18 mouse cellular contexts compared by ENCODE assay signal in the genomic region with DNA sequence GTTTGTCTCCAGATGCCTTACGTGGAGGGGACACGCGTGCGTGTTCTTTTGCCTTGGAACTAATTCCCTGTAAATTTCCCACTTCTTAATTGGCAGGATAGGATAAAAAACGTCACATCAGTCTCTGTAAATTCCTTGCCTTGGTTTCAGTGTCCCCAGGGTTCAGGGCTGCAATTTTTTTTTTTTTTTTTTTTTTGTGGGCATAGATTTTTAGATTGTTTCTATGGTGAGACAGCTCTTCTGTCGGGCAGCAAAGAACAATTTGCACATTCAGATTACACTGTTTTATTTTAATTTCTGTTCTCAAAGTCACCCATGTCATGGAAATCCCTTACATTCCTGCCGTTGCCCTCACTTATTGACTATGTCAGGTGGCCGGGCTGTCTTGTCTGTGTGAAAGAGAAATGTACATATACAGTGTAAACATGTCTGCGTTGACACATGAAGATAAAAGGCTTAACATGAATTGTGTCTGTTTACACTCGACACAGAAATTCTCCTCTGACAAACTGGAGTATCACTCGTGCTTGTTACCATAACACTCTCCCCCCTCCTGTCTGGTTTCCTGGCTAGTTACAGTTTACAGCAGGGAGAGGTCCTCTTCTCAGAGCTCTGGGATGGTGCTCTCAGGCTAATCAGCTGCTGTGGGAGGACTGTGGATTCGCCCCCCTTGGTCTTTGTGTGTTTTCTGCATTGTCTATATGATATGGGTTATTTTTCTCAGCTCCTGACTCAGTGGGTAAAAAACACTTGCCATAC. TPM values are rescaled to one million over a fixed set of nuclear protein-coding genes. Genes with fewer than 3 reads are reported as not detected.
A peak's percentile ranks its signal among the peaks of the same experiment; 100 is the strongest.
DNase-seq lines count a peak whose midpoint lies in the region; ATAC-seq and TF ChIP-seq lines count a peak whose summit lies in the region.
"Had no signal": no experiment of that assay in that cellular context is flagged by ENCODE, and none has a peak within 500 bp of the region (broad histone marks: within the 10 kb centered on the region; RNA-seq: fewer than 3 reads in every experiment).

No protein-coding gene starts in this region.

- H3K27ac ChIP-seq in heart, postnatal 0 days (ENCODE audit: low read depth): no peak overlapping the region
- H3K27ac ChIP-seq in heart, adult 2 months: no peak overlapping the region
- H3K27ac ChIP-seq in lung, postnatal 0 days (ENCODE audit: low read length): no peak overlapping the region; the same call in 1 of the 2 replicates
- H3K27ac ChIP-seq: embryonic facial prominence, embryonic 15.5 days; lung, embryonic 15.5 days had no signal

- no peak overlapping the region for H3K4me2 ChIP-seq in heart, postnatal 0 days (ENCODE audit: low read depth, low read length)
- no peak overlapping the region for H3K4me2 ChIP-seq in lung, postnatal 0 days (replicated peaks; ENCODE audit: low read depth, low read length)
- H3K4me2 ChIP-seq: embryonic facial prominence, embryonic 15.5 days; lung, embryonic 15.5 days had no signal

- TF ChIP-seq CTCF in heart, postnatal 0 days (IDR thresholded peaks at IDR 0.05; ENCODE audit: low read depth): no peak
- TF ChIP-seq CTCF in heart, adult 2 months (IDR thresholded peaks at IDR 0.05): no peak
- no peak for TF ChIP-seq CTCF in lung, postnatal 0 days (IDR thresholded peaks at IDR 0.05)
- no peak for TF ChIP-seq CTCF in lung, adult 2 months (IDR thresholded peaks at IDR 0.05; ENCODE audit: insufficient read depth, low read length)

- H3K4me1 ChIP-seq in heart, postnatal 0 days (ENCODE audit: control insufficient read depth, insufficient read depth): peaks cover 52% of the 10 kb centered on the region
- H3K4me1 ChIP-seq in heart, adult 2 months (ENCODE audit: control insufficient read depth, insufficient read depth, low read length): peaks cover 15% of the 10 kb centered on the region
- H3K4me1 ChIP-seq in lung, postnatal 0 days (ENCODE audit: insufficient read depth, low read depth, low read length): peaks cover 30% of the 10 kb centered on the region
- H3K4me1 ChIP-seq in lung, adult 2 months (ENCODE audit: control insufficient read depth, insufficient read depth, low read length): peaks cover 12% of the 10 kb centered on the region

- intact Hi-C loops in heart, adult 2 months (cut with DNase I): no loop called here

- TF ChIP-seq POLR2A in heart, adult 2 months (IDR thresholded peaks at IDR 0.05; ENCODE audit: insufficient read depth, low read depth, low read length): no peak
- TF ChIP-seq POLR2A in lung, adult 2 months (IDR thresholded peaks at IDR 0.05; ENCODE audit: borderline replicate concordance, extremely low read depth, low read depth, low read length): no peak

- TF ChIP-seq EP300 in heart, postnatal 0 days (IDR thresholded peaks at IDR 0.05; ENCODE audit: low read depth): no peak
- no peak for TF ChIP-seq EP300 in heart, adult 2 months (IDR thresholded peaks at IDR 0.05; ENCODE audit: insufficient read depth, low read depth, low read length)
- peak; percentile 85 for TF ChIP-seq EP300 in lung, postnatal 0 days (IDR thresholded peaks at IDR 0.05)

- H3K9ac ChIP-seq in heart, postnatal 0 days (replicated peaks; ENCODE audit: low read depth, low read length): no peak overlapping the region
- no peak overlapping the region; the same call in 1 of the 2 replicates for H3K9ac ChIP-seq in heart, adult 2 months (ENCODE audit: low read depth, low read length)
- no peak overlapping the region for H3K9ac ChIP-seq in lung, postnatal 0 days (replicated peaks; ENCODE audit: low read depth)
- H3K9ac ChIP-seq: embryonic facial prominence, embryonic 15.5 days; lung, embryonic 15.5 days had no signal

- no peaks in the 10 kb centered on the region for H3K36me3 ChIP-seq in heart, postnatal 0 days (replicated peaks; ENCODE audit: control insufficient read depth, insufficient read depth, low read length)
- H3K36me3 ChIP-seq in heart, adult 2 months (ENCODE audit: control insufficient read depth, insufficient read depth, low read length): no peaks in the 10 kb centered on the region
- no peaks in the 10 kb centered on the region for H3K36me3 ChIP-seq in lung, postnatal 0 days (ENCODE audit: insufficient read depth, low read length)
- H3K36me3 ChIP-seq: embryonic facial prominence, embryonic 15.5 days; lung, embryonic 15.5 days had no signal

- H3K9me3 ChIP-seq in heart, postnatal 0 days (replicated peaks; ENCODE audit: control insufficient read depth, low read length): no peaks in the 10 kb centered on the region
- no peaks in the 10 kb centered on the region for H3K9me3 ChIP-seq in lung, postnatal 0 days (ENCODE audit: low read length)
- H3K9me3 ChIP-seq: embryonic facial prominence, embryonic 15.5 days; lung, embryonic 15.5 days had no signal

- ATAC-seq in heart, postnatal 0 days (ENCODE audit: insufficient read depth, low read depth): peak; percentile 62; the same call in 1 of the 2 replicates
- ATAC-seq in lung, postnatal 0 days: peak; percentile 43
- ATAC-seq in megakaryocyte-erythroid progenitor cell, adult 5-6 weeks (replicated peaks; ENCODE audit: low FRiP score, low TSS enrichment, poor library complexity, severe bottlenecking): peak; percentile 31

- peaks cover 11% of the 10 kb centered on the region for H3K79me2 ChIP-seq in heart, adult 2 months (replicated peaks; ENCODE audit: control insufficient read depth, insufficient read depth, low read length)

- WGBS in heart, postnatal 0 days: 38% methylated on average over 12 of the region's 12 CpGs
- WGBS in heart, adult 2 months: 61% methylated on average over 12 of the region's 12 CpGs
- 34% methylated on average over 12 of the region's 12 CpGs for WGBS in lung, postnatal 0 days
- WGBS in lung, adult 2 months: 49% methylated on average over 12 of the region's 12 CpGs

- H3K27me3 ChIP-seq in heart, postnatal 0 days (ENCODE audit: control insufficient read depth, insufficient read depth, low read length): no peaks in the 10 kb centered on the region
- H3K27me3 ChIP-seq in heart, adult 2 months (ENCODE audit: control insufficient read depth, insufficient read depth, low read length): no peaks in the 10 kb centered on the region
- no peaks in the 10 kb centered on the region for H3K27me3 ChIP-seq in lung, postnatal 0 days (replicated peaks; ENCODE audit: insufficient read depth, low read length)
- H3K27me3 ChIP-seq: embryonic facial prominence, embryonic 15.5 days; lung, embryonic 15.5 days had no signal

- H3K4me3 ChIP-seq in heart, postnatal 0 days (ENCODE audit: low read depth, low read length): no peak overlapping the region
- H3K4me3 ChIP-seq in heart, adult 2 months: no peak overlapping the region
- H3K4me3 ChIP-seq in lung, postnatal 0 days (ENCODE audit: low read depth, low read length): no peak overlapping the region
- no peak overlapping the region for H3K4me3 ChIP-seq in lung, adult 2 months (replicated peaks; ENCODE audit: extremely low read depth, low read depth, low read length)
- H3K4me3 ChIP-seq: embryonic facial prominence, embryonic 15.5 days; lung, embryonic 15.5 days had no signal

- DNase-seq in heart, postnatal 0 days (ENCODE audit: low spot score): peak; percentile 58
- no peak for DNase-seq in heart, adult 2 months
- peak; percentile 49 for DNase-seq in lung, postnatal 0 days (ENCODE audit: low spot score)
- no peak for DNase-seq in lung, adult 2 months
- peak; percentile 21 for DNase-seq in MN1 (ENCODE audit: low spot score)
- DNase-seq in left cerebral cortex, adult 9 months (ENCODE audit: low spot score in 2 of 2): no peak
- no peak for DNase-seq in urinary bladder, adult 2 months (ENCODE audit: low spot score)
- DNase-seq: adrenal gland, postnatal 36 days; cerebellum, adult 9-11 months; heart, adult 18-20 months; kidney, postnatal 10 days; liver; retina, postnatal 1 day; right cerebral cortex, postnatal 4 days; thymus, postnatal 36 days had no signal

RNA-seq across cellular contexts. Expression of a gene that starts 43.8 kb away (rescaled TPM):
- total RNA-seq in heart, postnatal 0 days (2014; rRNA removed; ENCODE audit: low replicate concordance): 41.3 and 41.8 TPM in 2 replicates
- polyA plus RNA-seq in heart, postnatal 0 days (2015; fragmentation: Nextera tagmentation; extraction: Ambion mirVana): 8.8 and 9.9 TPM in 2 replicates
- total RNA-seq in heart, adult 2 months (2021): 10 to 100 TPM; 12.3 to 14.4 TPM
- 5.6 and 7.7 TPM in 2 replicates for polyA plus RNA-seq in heart, adult 2 months (2012; rRNA removed)
- polyA plus RNA-seq in lung, postnatal 0 days (2015; fragmentation: Nextera tagmentation; extraction: Ambion mirVana): 15.9 and 18.8 TPM in 2 replicates
- polyA plus RNA-seq in lung, adult 2 months (2012; rRNA removed): 12.2 and 16.9 TPM in 2 replicates
- total RNA-seq in megakaryocyte-erythroid progenitor cell, adult 5-6 weeks (2014; fragmentation: Nextera tagmentation): 40.8 and 53.2 TPM in 2 replicates
- total RNA-seq in megakaryocyte-erythroid progenitor cell, adult 5-6 weeks (2017): 21.4 and 27.0 TPM in 2 replicates
- polyA plus RNA-seq in urinary bladder, adult 2 months (2012; rRNA removed): 20.1 and 25.4 TPM in 2 replicates

Comparison
In these comparisons a context has a peak if more than half of its experiments do, and no peak if none do; other contexts are left out.
1. DNase-seq: peak in heart, postnatal 0 days (single experiment), lung, postnatal 0 days (single experiment) and MN1 (single experiment); none in heart, adult 2 months (0 of 2), lung, adult 2 months (single experiment), left cerebral cortex, adult 9 months (0 of 2) and urinary bladder, adult 2 months (single experiment).
2. Peak in every context shown above with its lines, with median percentiles within 50 percentile points of each other: ATAC-seq.